Mouse (Mus musculus): ENCODE data around the gene Man2a2. TPM values are rescaled to one million over a fixed set of nuclear protein-coding genes. Genes with fewer than 3 reads are reported as not detected.

The Man2a2 gene
- total RNA-seq, 2 experiments from 2014 or later: 5.1 to 13.0 TPM

DNA sequence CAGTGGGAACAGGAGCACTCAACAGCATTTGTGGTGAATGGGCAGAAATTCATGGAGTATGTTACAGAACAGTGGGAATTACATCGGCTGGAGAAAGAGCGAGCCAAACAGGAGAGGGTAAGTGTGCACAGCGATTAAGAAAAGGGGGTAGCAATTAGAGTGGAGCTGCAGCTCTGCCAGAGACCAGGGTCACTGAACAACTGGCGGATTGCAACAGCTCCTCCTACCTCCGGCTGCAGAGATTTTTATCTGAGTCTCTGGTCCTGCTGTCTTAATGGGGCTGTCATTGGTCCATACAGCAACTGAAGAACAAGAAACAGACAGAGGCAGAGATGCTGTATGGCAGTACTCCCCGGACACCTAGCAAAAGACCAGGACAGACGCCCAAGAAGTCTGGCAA is 60.4 kb downstream of the Man2a2 start:
- no peak for ATAC-seq (replicated peaks; ENCODE audit: low FRiP score, poor library complexity, severe bottlenecking)

- no peak for ATAC-seq (replicated peaks; ENCODE audit: low FRiP score, poor library complexity, severe bottlenecking)
Observed at GRCm38 (mm10) chr7:80307766-80308165, 63.4 kb downstream of the Man2a2 start.

DNA sequence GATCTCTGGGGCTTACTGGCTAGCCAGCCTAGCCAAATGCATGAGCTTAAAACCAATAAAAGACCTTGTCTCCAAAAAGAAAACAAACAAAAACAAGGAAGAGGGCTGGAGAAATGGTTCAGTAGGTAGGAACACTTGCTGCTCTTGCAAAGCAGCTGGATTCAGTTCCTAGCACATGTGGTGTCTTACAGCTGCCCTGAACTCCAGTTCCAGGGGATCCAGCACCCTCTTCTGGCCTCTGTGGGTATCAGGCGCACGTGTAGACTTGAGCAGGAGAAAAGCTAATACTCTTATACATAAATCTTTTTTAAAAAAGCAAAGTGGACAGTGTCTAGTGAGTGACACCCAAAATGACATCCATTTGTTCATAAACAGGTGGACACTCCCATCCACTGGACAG is 69.7 kb downstream of the Man2a2 start:
- no peak for ATAC-seq (replicated peaks; ENCODE audit: low FRiP score, poor library complexity, severe bottlenecking)

- no peak for ATAC-seq (replicated peaks; ENCODE audit: low FRiP score, poor library complexity, severe bottlenecking)
Observed at GRCm38 (mm10) chr7:80299568-80299967, 71.6 kb downstream of the Man2a2 start.

Other genes starting within 250 kb of the Man2a2 start
- 106 and 122 TPM in 2 replicates for gene Sema4b, start 184.5 kb downstream of the Man2a2 start, total RNA-seq (2015; ENCODE audit: low replicate concordance)
- gene Sema4b, start 184.5 kb downstream of the Man2a2 start, total RNA-seq (2017; ENCODE audit: low replicate concordance): 105 and 126 TPM in 2 replicates
- gene Cib1, start 138.6 kb downstream of the Man2a2 start, total RNA-seq (2015; ENCODE audit: low replicate concordance): 69.2 and 73.8 TPM in 2 replicates
- gene Cib1, start 138.6 kb downstream of the Man2a2 start, total RNA-seq (2017; ENCODE audit: low replicate concordance): 70.2 and 70.4 TPM in 2 replicates
- gene Gdpgp1, start 138.5 kb downstream of the Man2a2 start, total RNA-seq (2015; ENCODE audit: low replicate concordance): 1.3 and 5.4 TPM in 2 replicates
- gene Gdpgp1, start 138.5 kb downstream of the Man2a2 start, total RNA-seq (2017; ENCODE audit: low replicate concordance): 0.08 and 0.64 TPM in 2 replicates
- 2.9 TPM in 1 of 2 replicates, not detected in the other for gene Ttll13, start 125.0 kb downstream of the Man2a2 start, total RNA-seq (2015; ENCODE audit: low replicate concordance)
- not detected in 2 replicates for gene Ttll13, start 125.0 kb downstream of the Man2a2 start, total RNA-seq (2017; ENCODE audit: low replicate concordance)
- gene Ngrn, start 110.2 kb downstream of the Man2a2 start, total RNA-seq (2015; ENCODE audit: low replicate concordance): 28.8 and 31.9 TPM in 2 replicates
- 10.1 and 18.8 TPM in 2 replicates for gene Ngrn, start 110.2 kb downstream of the Man2a2 start, total RNA-seq (2017; ENCODE audit: low replicate concordance)
- gene Vps33b, start 101.7 kb downstream of the Man2a2 start, total RNA-seq (2015; ENCODE audit: low replicate concordance): 23.4 and 28.5 TPM in 2 replicates
- 4.9 and 27.5 TPM in 2 replicates for gene Vps33b, start 101.7 kb downstream of the Man2a2 start, total RNA-seq (2017; ENCODE audit: low replicate concordance)
- gene Prc1, start 76.9 kb downstream of the Man2a2 start, total RNA-seq (2015; ENCODE audit: low replicate concordance): 893 and 1,097 TPM in 2 replicates
- gene Prc1, start 76.9 kb downstream of the Man2a2 start, total RNA-seq (2017; ENCODE audit: low replicate concordance): 1,788 and 2,160 TPM in 2 replicates
- gene Rccd1, start 46.9 kb downstream of the Man2a2 start, total RNA-seq (2015; ENCODE audit: low replicate concordance): 3.8 and 12.6 TPM in 2 replicates
- gene Rccd1, start 46.9 kb downstream of the Man2a2 start, total RNA-seq (2017; ENCODE audit: low replicate concordance): 1.1 and 6.3 TPM in 2 replicates
- 1.4 and 2.5 TPM in 2 replicates for gene Unc45a, start 30.4 kb downstream of the Man2a2 start, total RNA-seq (2015; ENCODE audit: low replicate concordance)
- 2.2 and 14.5 TPM in 2 replicates for gene Unc45a, start 30.4 kb downstream of the Man2a2 start, total RNA-seq (2017; ENCODE audit: low replicate concordance)
- 1.3 and 24.9 TPM in 2 replicates for gene Hddc3, start 28.3 kb downstream of the Man2a2 start, total RNA-seq (2015; ENCODE audit: low replicate concordance)
- 4.4 TPM in 1 of 2 replicates, not detected in the other for gene Hddc3, start 28.3 kb downstream of the Man2a2 start, total RNA-seq (2017; ENCODE audit: low replicate concordance)
- gene Fes, start 16.6 kb upstream of the Man2a2 start, total RNA-seq (2015; ENCODE audit: low replicate concordance): 31.0 and 53.2 TPM in 2 replicates
- gene Fes, start 16.6 kb upstream of the Man2a2 start, total RNA-seq (2017; ENCODE audit: low replicate concordance): 9.1 and 17.2 TPM in 2 replicates
- gene Furin, start 34.1 kb upstream of the Man2a2 start, total RNA-seq (2015; ENCODE audit: low replicate concordance): 22.7 and 51.1 TPM in 2 replicates
- 24.6 and 28.2 TPM in 2 replicates for gene Furin, start 34.1 kb upstream of the Man2a2 start, total RNA-seq (2017; ENCODE audit: low replicate concordance)
- 276 and 327 TPM in 2 replicates for gene Blm, start 163.7 kb upstream of the Man2a2 start, total RNA-seq (2015; ENCODE audit: low replicate concordance)
- 196 and 224 TPM in 2 replicates for gene Blm, start 163.7 kb upstream of the Man2a2 start, total RNA-seq (2017; ENCODE audit: low replicate concordance)

Data from erythroid progenitor cell, adult 5-6 weeks (primary cell).